Mouse (Mus musculus) heart, embryonic 14.5 days (tissue): Measurements from ENCODE around the gene Itgb4. TPM values are rescaled to one million over a fixed set of nuclear protein-coding genes. Genes with fewer than 3 reads are reported as not detected.

Experiments
- ATAC-seq: fragments of 200-750 bp; cut with Nextera tagmentation; 2 replicates; pipeline ENCODE4 v1.8.0; 2017; ENCODE audit warnings: low read depth, moderate TSS enrichment; ENCODE audit not compliant: insufficient number of reproducible peaks, insufficient read depth, low FRiP score
- H3K27ac ChIP-seq, 2 experiments: fragments of 200-500 bp in 1 of 2; fragments of 300-500 bp in 1 of 2; sonication (generic) in 1 of 2; replicated peaks in 1 of 2; 2 replicates each; pipeline ENCODE4 v1.5.1; 2012 to 2014; ENCODE audit warnings: low read depth in 2 of 2, low read length in 2 of 2, control low read depth in 1 of 2, mild to moderate bottlenecking in 1 of 2, mixed read lengths in 1 of 2; ENCODE audit not compliant: control insufficient read depth in 1 of 2, insufficient read depth in 1 of 2
- H3K27me3 ChIP-seq: fragments of 300-500 bp; sonication (generic); 2 replicates; pipeline ENCODE4 v1.6.1; 2014; ENCODE audit warnings: mild to moderate bottlenecking, low read length, control low read depth; ENCODE audit not compliant: control insufficient read depth, insufficient read depth
- H3K36me3 ChIP-seq: fragments of 300-500 bp; sonication (generic); 2 replicates; pipeline ENCODE4 v1.6.1; 2014; ENCODE audit warnings: mild to moderate bottlenecking, control low read depth, low read length, mixed read lengths; ENCODE audit not compliant: control insufficient read depth, insufficient read depth
- H3K4me1 ChIP-seq, 2 experiments: fragments of 200-500 bp in 1 of 2; fragments of 300-500 bp in 1 of 2; sonication (generic) in 1 of 2; 2 replicates each; pipeline ENCODE4 v1.6.1; 2012 to 2014; ENCODE audit warnings: low read length in 2 of 2, control low read depth in 1 of 2, mixed read lengths in 1 of 2; ENCODE audit not compliant: control insufficient read depth in 2 of 2, insufficient read depth in 2 of 2
- H3K4me2 ChIP-seq: fragments of 300-500 bp; sonication (generic); 2 replicates; pipeline ENCODE4 v1.6.1; 2014; ENCODE audit warnings: mild to moderate bottlenecking, low read length
- H3K4me3 ChIP-seq, 2 experiments: fragments of 200-500 bp in 1 of 2; fragments of 300-500 bp in 1 of 2; sonication (generic) in 1 of 2; 2 replicates each; pipeline ENCODE4 v1.5.1; 2012 to 2014; ENCODE audit warnings: low read length in 2 of 2, mild to moderate bottlenecking in 2 of 2, control low read depth in 1 of 2, low read depth in 1 of 2, moderate library complexity in 1 of 2; ENCODE audit not compliant: control insufficient read depth in 1 of 2, insufficient read depth in 1 of 2
- H3K9ac ChIP-seq: fragments of 300-500 bp; sonication (generic); 2 replicates; pipeline ENCODE4 v1.6.1; 2014; ENCODE audit warnings: mild to moderate bottlenecking, low read length
- H3K9me3 ChIP-seq: fragments of 300-500 bp; sonication (generic); 2 replicates; pipeline ENCODE4 v1.6.1; 2016; ENCODE audit warnings: low read length, control low read depth; ENCODE audit not compliant: control insufficient read depth
- WGBS: fragments of 180-500 bp; shearing (Covaris S2); extraction: QIAGEN DNeasy Blood & Tissue Kit; methylation state at CpG from one replicate; pipeline ENCODE4 v1.1.7; 2014; 5-methylcytosine and 5-hydroxymethylcytosine counted together
- polyA plus RNA-seq: library from polyadenylated mRNA; unstranded; fragments of >200 nt; fragmentation: Nextera tagmentation; extraction: Ambion mirVana; gene quantifications from 2 replicates; pipeline ENCODE4 v1.2.1, GENCODE M21; 2014

Itgb4 gene
- polyA plus RNA-seq, 1 experiment from 2014 or later, result 0.93 TPM

GRCm38 (mm10) chr11:115956453-115956852 is 18.1 kb upstream of the Itgb4 start:
- no peak overlapping the region for H3K4me2 ChIP-seq
- no peak for ATAC-seq
- peaks cover 2 to 3% of the 10 kb centered on the region in 2 experiments; a peak in 1 of 4 replicates for H3K4me1 ChIP-seq
- H3K27me3 ChIP-seq, result no peaks in the 10 kb centered on the region
- 69% methylated on average over 4 of the region's 4 CpGs for WGBS
- no peaks in the 10 kb centered on the region for H3K9me3 ChIP-seq
- H3K9ac ChIP-seq, result no peak overlapping the region
- H3K4me3 ChIP-seq, result no peak overlapping the region
- peaks cover 79% of the 10 kb centered on the region for H3K36me3 ChIP-seq
- no peak overlapping the region for H3K27ac ChIP-seq

- ATAC-seq, result no peak
- H3K27me3 ChIP-seq, result no peaks in the 10 kb centered on the region
- no peak overlapping the region for H3K4me3 ChIP-seq
- peaks cover 78% of the 10 kb centered on the region for H3K36me3 ChIP-seq
- H3K9ac ChIP-seq, result no peak overlapping the region
- 74% methylated on average over 7 of the region's 7 CpGs for WGBS
- H3K9me3 ChIP-seq, result no peaks in the 10 kb centered on the region
- H3K27ac ChIP-seq, result no peak overlapping the region; a peak in 1 of 4 replicates
- H3K4me2 ChIP-seq, result no peak overlapping the region
- H3K4me1 ChIP-seq, result peaks cover 0 to 2% of the 10 kb centered on the region in 2 experiments; a peak in 1 of 4 replicates
These were observed 16.5 kb upstream of the Itgb4 start for GRCm38 (mm10) chr11:115957971-115958370.

GRCm38 (mm10) chr11:115959018-115959417 is 15.5 kb upstream of the Itgb4 start:
- no peak for ATAC-seq
- peaks cover 78% of the 10 kb centered on the region for H3K36me3 ChIP-seq
- 97% methylated on average over 9 of the region's 9 CpGs for WGBS

GRCm38 (mm10) chr11:115962651-115963412 is 11.7 kb upstream of the Itgb4 start:
- Histone ChIP-seq H3K9me3 (no peaks in the 10 kb centered on the region), H3K4me1 (peaks cover 2 to 10% of the 10 kb centered on the region in 2 experiments; a peak in 3 of 4 replicates), H3K36me3 (peaks cover 84% of the 10 kb centered on the region), H3K9ac (no peak overlapping the region), H3K4me3 (no peak overlapping the region), H3K27ac (no peak overlapping the region), H3K27me3 (no peaks in the 10 kb centered on the region), H3K4me2 (no peak overlapping the region)
- ATAC-seq, result no peak
- 91% methylated on average over 9 of the region's 9 CpGs for WGBS

More at GRCm38 (mm10) chr11:115959018-115959417, 15.5 kb upstream of the Itgb4 start:
- no peak overlapping the region for H3K9ac ChIP-seq
- no peaks in the 10 kb centered on the region for H3K9me3 ChIP-seq
- no peak overlapping the region for H3K4me2 ChIP-seq
- H3K27ac ChIP-seq, result no peak overlapping the region
- H3K27me3 ChIP-seq, result no peaks in the 10 kb centered on the region
- peaks cover 0 to 2% of the 10 kb centered on the region in 2 experiments; a peak in 1 of 4 replicates for H3K4me1 ChIP-seq
- H3K4me3 ChIP-seq, result no peak overlapping the region

GRCm38 (mm10) chr11:115964977-115965604 is 9.4 kb upstream of the Itgb4 start:
- H3K4me3 ChIP-seq, result no peak overlapping the region
- peak overlapping the region; percentile 9 to 65 for H3K27ac ChIP-seq
- WGBS, result 62% methylated on average over 10 of the region's 10 CpGs
- H3K9me3 ChIP-seq, result no peaks in the 10 kb centered on the region
- H3K27me3 ChIP-seq, result no peaks in the 10 kb centered on the region
- H3K36me3 ChIP-seq, result peaks cover 70% of the 10 kb centered on the region
- peak; percentile 63; the same call in 1 of the 2 replicates for ATAC-seq
- H3K9ac ChIP-seq, result no peak overlapping the region
- H3K4me2 ChIP-seq, result no peak overlapping the region
- peaks cover 6 to 10% of the 10 kb centered on the region in 2 experiments; a peak in 3 of 4 replicates for H3K4me1 ChIP-seq

GRCm38 (mm10) chr11:115968731-115969405 is 5.6 kb upstream of the Itgb4 start:
- WGBS, result 49% methylated on average over 5 of the region's 5 CpGs
- no peak for ATAC-seq
- no peak overlapping the region for H3K27ac ChIP-seq

GRCm38 (mm10) chr11:115970006-115970673 is 4.4 kb upstream of the Itgb4 start:
- WGBS, result 62% methylated on average over 15 of the region's 15 CpGs
- Histone ChIP-seq H3K27me3 (peaks cover 20% of the 10 kb centered on the region), H3K4me2 (no peak overlapping the region), H3K9me3 (no peaks in the 10 kb centered on the region), H3K36me3 (peaks cover 20% of the 10 kb centered on the region), H3K27ac (no peak overlapping the region), H3K4me1 (peaks cover 8 to 11% of the 10 kb centered on the region in 2 experiments; a peak in 3 of 4 replicates), H3K9ac (no peak overlapping the region), H3K4me3 (no peak overlapping the region)
- ATAC-seq, result no peak

More at GRCm38 (mm10) chr11:115968731-115969405, 5.6 kb upstream of the Itgb4 start:
- H3K4me1 ChIP-seq, result peaks cover 6 to 10% of the 10 kb centered on the region in 2 experiments; a peak in 3 of 4 replicates
- H3K4me3 ChIP-seq, result no peak overlapping the region
- no peak overlapping the region for H3K4me2 ChIP-seq
- H3K9me3 ChIP-seq, result no peaks in the 10 kb centered on the region
- H3K9ac ChIP-seq, result no peak overlapping the region
- H3K27me3 ChIP-seq, result peaks cover 8% of the 10 kb centered on the region
- peaks cover 32% of the 10 kb centered on the region for H3K36me3 ChIP-seq
